Mouse (Mus musculus) intestine, embryonic 14.5 days (tissue): ENCODE data around the gene Ano10. TPM values are rescaled to one million over a fixed set of nuclear protein-coding genes. Genes with fewer than 3 reads are reported as not detected.
"Not testable (repeated sequence)": the region's sequence is repeated elsewhere in the genome, so short reads cannot be mapped to it uniquely, and the experiment has no call there.

ENCODE experiments used
- ATAC-seq: fragments of 200-750 bp; cut with Nextera tagmentation; replicated peaks from 2 replicates; pipeline ENCODE4 v1.8.0; 2017; ENCODE audit warnings: low read depth, moderate number of reproducible peaks, moderate TSS enrichment, moderate library complexity; ENCODE audit not compliant: low FRiP score, low TSS enrichment
- DNase-seq: peaks from one replicate; pipeline ENCODE4 v3.0.0-alpha.2; 2018; ENCODE audit warnings: low spot score
- H3K27ac ChIP-seq: fragments of 300-500 bp; sonication (generic); 2 replicates; pipeline ENCODE4 v1.5.1; 2014; ENCODE audit warnings: low read depth, mild to moderate bottlenecking, control low read depth
- H3K27me3 ChIP-seq: fragments of 300-500 bp; sonication (generic); replicated peaks from 2 replicates; pipeline ENCODE4 v1.6.1; 2014; ENCODE audit warnings: low read length, control low read depth; ENCODE audit not compliant: control insufficient read depth, insufficient read depth
- H3K36me3 ChIP-seq: fragments of 300-500 bp; sonication (generic); 2 replicates; pipeline ENCODE4 v1.6.1; 2014; ENCODE audit warnings: low read length, control low read depth; ENCODE audit not compliant: control insufficient read depth, insufficient read depth
- H3K4me1 ChIP-seq: fragments of 300-500 bp; sonication (generic); replicated peaks from 2 replicates; pipeline ENCODE4 v1.6.1; 2014; ENCODE audit warnings: low read length, control low read depth, mixed read lengths; ENCODE audit not compliant: control insufficient read depth, insufficient read depth
- H3K4me2 ChIP-seq: fragments of 300-500 bp; sonication (generic); 2 replicates; pipeline ENCODE4 v1.6.1; 2014; ENCODE audit warnings: low read length
- H3K4me3 ChIP-seq: fragments of 300-500 bp; sonication (generic); 2 replicates; pipeline ENCODE4 v1.5.1; 2014; ENCODE audit warnings: low read depth, low read length, control low read depth, mixed read lengths
- H3K9ac ChIP-seq: fragments of 300-500 bp; sonication (generic); 2 replicates; pipeline ENCODE4 v1.6.1; 2014; ENCODE audit warnings: mild to moderate bottlenecking, low read length
- H3K9me3 ChIP-seq: fragments of 300-500 bp; sonication (generic); 2 replicates; pipeline ENCODE4 v1.6.1; 2016; ENCODE audit warnings: low read length, control low read depth; ENCODE audit not compliant: control insufficient read depth
- WGBS: fragments of 180-500 bp; shearing (Covaris S2); extraction: QIAGEN DNeasy Blood & Tissue Kit; methylation state at CpG from one replicate; pipeline ENCODE4 v1.1.7; 2014; 5-methylcytosine and 5-hydroxymethylcytosine counted together
- polyA plus RNA-seq: library from polyadenylated mRNA; unstranded; fragments of >200 nt; fragmentation: Nextera tagmentation; extraction: Ambion mirVana; gene quantifications from 2 replicates; pipeline ENCODE4 v1.2.1, GENCODE M21; 2014

Ano10 gene
- polyA plus RNA-seq, 1 experiment from 2014 or later, result 41.6 TPM

GRCm38 (mm10) chr9:122172612-122173186 is 121.5 kb downstream of the Ano10 start:
- no peak overlapping the region for H3K4me3 ChIP-seq
- no peak overlapping the region for H3K9ac ChIP-seq
- H3K27me3 ChIP-seq, result no peaks in the 10 kb centered on the region
- H3K9me3 ChIP-seq, result no peaks in the 10 kb centered on the region
- DNase-seq (no peak), ATAC-seq (no peak)
- 86% methylated on average over 11 of the region's 11 CpGs for WGBS
- H3K36me3 ChIP-seq, result peaks cover 15% of the 10 kb centered on the region
- H3K4me2 ChIP-seq, result no peak overlapping the region
- H3K4me1 ChIP-seq, result peaks cover 3% of the 10 kb centered on the region
- H3K27ac ChIP-seq, result no peak overlapping the region

DNA sequence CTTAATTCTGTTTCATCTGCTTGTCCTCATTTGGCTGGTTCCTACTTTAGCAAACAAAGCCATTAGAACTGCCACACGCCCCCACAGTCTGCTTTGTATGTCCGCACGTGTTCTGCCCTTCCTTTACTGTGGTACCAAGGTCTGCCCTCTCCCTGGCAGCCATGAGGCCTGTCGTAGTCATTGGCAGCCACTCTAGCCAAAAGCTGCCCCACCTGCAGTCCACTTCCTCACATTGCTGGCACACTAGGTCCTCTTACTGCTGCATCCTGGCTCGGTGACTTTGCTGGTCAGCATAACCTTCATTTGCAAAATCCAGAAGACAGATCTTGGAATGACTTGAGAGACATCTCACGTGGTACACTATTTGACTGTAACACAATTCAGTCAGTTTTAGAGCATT is 124.3 kb downstream of the Ano10 start:
- Histone ChIP-seq H3K27ac (no peak overlapping the region), H3K27me3 (no peaks in the 10 kb centered on the region), H3K36me3 (peaks cover 37% of the 10 kb centered on the region), H3K4me2 (no peak overlapping the region), H3K9ac (no peak overlapping the region), H3K4me3 (no peak overlapping the region), H3K9me3 (no peaks in the 10 kb centered on the region), H3K4me1 (no peaks in the 10 kb centered on the region)
- ATAC-seq (no peak), DNase-seq (no peak)
- WGBS, result 93% methylated on average over 6 of the region's 6 CpGs

- H3K9ac ChIP-seq, H3K9me3 ChIP-seq, DNase-seq, H3K4me1 ChIP-seq, H3K27me3 ChIP-seq, H3K4me3 ChIP-seq, ATAC-seq, H3K4me2 ChIP-seq, H3K27ac ChIP-seq: not testable (repeated sequence)
- 77% methylated on average over 5 of the region's 5 CpGs for WGBS
- peaks cover 56% of the 10 kb centered on the region for H3K36me3 ChIP-seq
Observed at GRCm38 (mm10) chr9:122167719-122168118, 126.5 kb downstream of the Ano10 start.

DNA sequence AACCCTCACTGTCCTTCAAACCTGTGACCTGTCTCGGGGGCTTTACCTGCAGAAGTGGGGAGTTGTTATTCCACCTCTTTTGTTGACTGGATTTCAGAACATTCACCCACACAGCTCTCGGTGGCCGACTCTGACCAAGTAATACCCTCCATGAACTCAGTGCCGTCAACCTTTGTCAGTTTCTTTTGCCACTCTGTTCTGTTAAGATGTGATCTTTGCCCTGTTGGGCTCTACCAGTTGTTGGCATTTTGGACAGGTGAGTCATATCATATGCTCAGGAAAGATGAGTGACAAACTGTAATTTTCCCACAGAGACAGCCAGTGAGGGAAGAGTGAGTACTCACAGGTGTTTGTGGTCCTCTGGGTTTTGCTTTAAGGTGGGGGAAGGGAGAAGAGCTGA is 129.7 kb downstream of the Ano10 start:
- DNase-seq (no peak), ATAC-seq (no peak)
- Histone ChIP-seq H3K9ac (no peak overlapping the region), H3K27ac (no peak overlapping the region), H3K9me3 (no peaks in the 10 kb centered on the region), H3K4me1 (no peaks in the 10 kb centered on the region), H3K4me2 (no peak overlapping the region), H3K4me3 (no peak overlapping the region), H3K27me3 (no peaks in the 10 kb centered on the region), H3K36me3 (peaks cover 63% of the 10 kb centered on the region)
- 93% methylated on average over 4 of the region's 4 CpGs for WGBS

DNA sequence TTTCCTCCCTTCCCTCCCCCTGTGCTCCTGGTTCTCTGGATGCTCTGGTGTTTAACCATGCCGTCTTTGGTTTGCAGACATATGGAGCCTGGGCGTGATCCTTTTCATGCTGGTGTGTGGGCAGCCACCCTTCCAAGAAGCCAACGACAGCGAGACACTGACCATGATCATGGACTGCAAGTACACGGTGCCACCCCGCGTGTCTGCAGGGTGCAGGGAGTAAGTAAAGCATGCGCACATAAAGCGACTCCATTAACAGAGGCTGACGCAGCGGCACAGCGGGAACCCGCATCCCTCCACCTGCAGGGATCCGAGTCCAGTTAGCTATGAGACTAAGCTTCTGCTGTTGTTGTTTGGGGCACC is 137.2 kb downstream of the Ano10 start:
- Histone ChIP-seq H3K9ac (no peak overlapping the region), H3K27ac (no peak overlapping the region), H3K36me3 (peaks cover 44% of the 10 kb centered on the region), H3K9me3 (0 out of 2 replicates have a peak, but pooled peaks cover 3% of the 10 kb centered on the region), H3K27me3 (no peaks in the 10 kb centered on the region), H3K4me2 (no peak overlapping the region), H3K4me3 (no peak overlapping the region), H3K4me1 (no peaks in the 10 kb centered on the region)
- ATAC-seq, result no peak
- DNase-seq, result no peak
- 93% methylated on average over 14 of the region's 14 CpGs for WGBS

- Histone ChIP-seq H3K9me3 (0 out of 2 replicates have a peak, but pooled peaks cover 3% of the 10 kb centered on the region), H3K4me3 (no peak overlapping the region), H3K27ac (no peak overlapping the region), H3K27me3 (no peaks in the 10 kb centered on the region), H3K9ac (no peak overlapping the region), H3K4me2 (no peak overlapping the region), H3K36me3 (peaks cover 46% of the 10 kb centered on the region), H3K4me1 (no peaks in the 10 kb centered on the region)
- ATAC-seq (0 out of 2 replicates have a peak, but pooled peaks have one; percentile 32), DNase-seq (no peak)
- 81% methylated on average over 5 of the region's 5 CpGs for WGBS
Observed at GRCm38 (mm10) chr9:122156389-122157078, 137.7 kb downstream of the Ano10 start.

DNA sequence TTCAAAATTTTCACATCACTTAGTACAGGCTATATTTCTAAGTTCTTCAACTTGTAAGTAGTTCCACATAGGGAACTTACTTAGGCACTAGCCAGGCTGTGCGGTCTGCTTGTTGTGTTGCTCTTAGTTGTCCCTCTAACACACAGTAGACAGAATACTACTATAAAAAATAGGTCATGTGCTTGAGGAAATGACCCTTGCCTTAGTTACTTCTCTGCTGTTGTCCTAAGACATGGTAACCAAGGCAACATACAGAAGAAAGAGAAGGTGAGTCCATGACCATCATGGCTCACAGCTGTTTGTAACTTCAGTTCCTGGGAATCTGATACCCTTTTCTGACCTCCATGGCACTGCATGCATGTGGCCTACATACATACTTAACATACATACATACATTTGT is 139.0 kb downstream of the Ano10 start:
- ATAC-seq (no peak), DNase-seq (no peak)
- H3K27ac ChIP-seq, result no peak overlapping the region
- H3K4me3 ChIP-seq, result no peak overlapping the region
- 100% methylated on average over 1 of the region's 1 CpGs for WGBS
- H3K9ac ChIP-seq, result no peak overlapping the region
- peaks cover 36% of the 10 kb centered on the region for H3K36me3 ChIP-seq
- H3K4me2 ChIP-seq, result no peak overlapping the region
- no peaks in the 10 kb centered on the region for H3K4me1 ChIP-seq
- 0 out of 2 replicates have a peak, but pooled peaks cover 3% of the 10 kb centered on the region for H3K9me3 ChIP-seq
- no peaks in the 10 kb centered on the region for H3K27me3 ChIP-seq

- no peaks in the 10 kb centered on the region for H3K4me1 ChIP-seq
- H3K4me2 ChIP-seq, result no peak overlapping the region
- ATAC-seq (no peak), DNase-seq (no peak)
- no peak overlapping the region for H3K4me3 ChIP-seq
- H3K36me3 ChIP-seq, result peaks cover 23% of the 10 kb centered on the region
- WGBS, result 79% methylated on average over 3 of the region's 3 CpGs
- no peak overlapping the region for H3K9ac ChIP-seq
- 0 out of 2 replicates have a peak, but pooled peaks cover 3% of the 10 kb centered on the region for H3K9me3 ChIP-seq
- H3K27ac ChIP-seq, result no peak overlapping the region
- no peaks in the 10 kb centered on the region for H3K27me3 ChIP-seq
Observed at GRCm38 (mm10) chr9:122153436-122153835, 140.8 kb downstream of the Ano10 start.

- no peak for ATAC-seq
- H3K27ac ChIP-seq, result no peak overlapping the region
- DNase-seq, result no peak
- no peak overlapping the region for H3K4me3 ChIP-seq
- H3K9me3 ChIP-seq, result 0 out of 2 replicates have a peak, but pooled peaks cover 3% of the 10 kb centered on the region
- no peak overlapping the region for H3K4me2 ChIP-seq
- peaks cover 14% of the 10 kb centered on the region for H3K36me3 ChIP-seq
- 0 out of 2 replicates have a peak, but pooled peaks cover 2% of the 10 kb centered on the region for H3K4me1 ChIP-seq
- H3K9ac ChIP-seq, result no peak overlapping the region
- no peaks in the 10 kb centered on the region for H3K27me3 ChIP-seq
- 81% methylated on average over 1 of the region's 1 CpGs for WGBS
Observed at GRCm38 (mm10) chr9:122152501-122152900, 141.7 kb downstream of the Ano10 start.
